Mouse (Mus musculus) neural tube, embryonic 13.5 days (tissue): ENCODE measurements around the gene Gpr62. TPM values are rescaled to one million over a fixed set of nuclear protein-coding genes. Genes with fewer than 3 reads are reported as not detected.

Experiments used
- ATAC-seq: fragments of 200-750 bp; cut with Nextera tagmentation; 2 replicates; pipeline ENCODE4 v1.8.0; 2017; ENCODE audit warnings: low read depth, mild to moderate bottlenecking, moderate TSS enrichment, moderate library complexity
- H3K27ac ChIP-seq: fragments of 300-500 bp; sonication (generic); replicated peaks from 2 replicates; pipeline ENCODE4 v1.5.1; 2015; ENCODE audit warnings: moderate library complexity, mild to moderate bottlenecking, inconsistent platforms
- H3K27me3 ChIP-seq: fragments of 300-500 bp; sonication (generic); 2 replicates; pipeline ENCODE4 v1.6.1; 2015; ENCODE audit warnings: mild to moderate bottlenecking, inconsistent platforms
- H3K36me3 ChIP-seq: fragments of 300-500 bp; sonication (generic); 2 replicates; pipeline ENCODE4 v1.6.1; 2015; ENCODE audit warnings: mild to moderate bottlenecking, inconsistent platforms
- H3K4me1 ChIP-seq: fragments of 300-500 bp; sonication (generic); replicated peaks from 2 replicates; pipeline ENCODE4 v1.6.1; 2015; ENCODE audit warnings: inconsistent platforms
- H3K4me2 ChIP-seq: fragments of 300-500 bp; sonication (generic); 2 replicates; pipeline ENCODE4 v1.6.1; 2015; ENCODE audit warnings: inconsistent platforms, mild to moderate bottlenecking, moderate library complexity
- H3K4me3 ChIP-seq: fragments of 300-500 bp; sonication (generic); 2 replicates; pipeline ENCODE4 v1.5.1; 2015; ENCODE audit warnings: mild to moderate bottlenecking, inconsistent platforms
- H3K9ac ChIP-seq: fragments of 300-500 bp; sonication (generic); 2 replicates; pipeline ENCODE4 v1.6.1; 2015; ENCODE audit warnings: moderate library complexity, mild to moderate bottlenecking, inconsistent platforms
- H3K9me3 ChIP-seq: fragments of 300-500 bp; sonication (generic); 2 replicates; pipeline ENCODE4 v1.6.1; 2016; ENCODE audit warnings: inconsistent platforms
- WGBS: fragments of 180-500 bp; shearing (Covaris S2); methylation state at CpG from one replicate; pipeline ENCODE4 v1.1.7; 2015; 5-methylcytosine and 5-hydroxymethylcytosine counted together
- polyA plus RNA-seq: library from polyadenylated mRNA; unstranded; fragments of >200 nt; fragmentation: Nextera tagmentation; extraction: Ambion mirVana; gene quantifications from 2 replicates; pipeline ENCODE4 v1.2.1, GENCODE M21; 2015

Gene Gpr62
- polyA plus RNA-seq, 1 experiment from 2014 or later = 0.73 TPM

DNA sequence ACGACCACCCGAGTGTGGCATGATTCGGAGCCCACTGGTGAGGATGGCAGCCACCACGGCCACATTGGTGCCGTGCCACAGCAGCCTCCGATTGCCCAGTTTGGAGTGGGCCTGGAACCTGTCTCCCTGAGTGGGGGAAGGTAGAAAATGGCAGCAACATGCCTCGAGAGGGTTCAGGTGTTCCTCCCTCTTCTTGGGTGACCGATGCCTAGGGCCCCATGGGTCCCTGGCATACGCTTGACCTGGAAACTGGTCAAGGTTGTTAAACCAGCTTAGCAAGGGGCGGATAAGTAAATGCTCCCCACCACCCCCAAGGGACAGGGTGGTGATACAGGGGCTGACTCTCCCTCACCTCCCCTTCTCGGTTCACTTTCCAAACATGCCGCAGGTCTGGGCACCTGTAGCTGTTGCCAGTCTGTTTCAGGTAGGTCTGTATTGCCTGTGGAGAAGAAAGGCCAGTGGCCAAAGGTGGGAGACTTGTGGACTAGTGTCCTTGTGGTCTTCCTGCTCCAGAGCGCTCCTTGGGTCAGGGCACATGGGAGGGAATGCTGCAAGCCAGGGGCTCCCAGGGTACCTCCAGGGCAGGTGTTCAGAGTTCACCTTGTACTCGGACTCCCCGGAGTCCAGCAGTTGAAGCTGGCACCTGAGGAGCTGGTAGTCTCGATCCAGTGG lies 7.5 kb upstream of the Gpr62 start:
- Histone ChIP-seq H3K9me3 (no peaks in the 10 kb centered on the region), H3K4me2 (no peak overlapping the region), H3K36me3 (no peaks in the 10 kb centered on the region), H3K27ac (no peak overlapping the region), H3K9ac (no peak overlapping the region), H3K27me3 (no peaks in the 10 kb centered on the region), H3K4me3 (no peak overlapping the region), H3K4me1 (peaks cover 37% of the 10 kb centered on the region)
- WGBS = 93% methylated on average over 16 of the region's 16 CpGs
- ATAC-seq = no peak

GRCm38 (mm10) chr9:106472321-106472720 lies 6.6 kb upstream of the Gpr62 start:
- no peaks in the 10 kb centered on the region for H3K36me3 ChIP-seq
- no peak overlapping the region for H3K4me2 ChIP-seq
- no peaks in the 10 kb centered on the region for H3K9me3 ChIP-seq
- no peaks in the 10 kb centered on the region for H3K27me3 ChIP-seq
- 69% methylated on average over 4 of the region's 4 CpGs for WGBS
- no peak overlapping the region for H3K9ac ChIP-seq
- ATAC-seq = no peak
- H3K27ac ChIP-seq = no peak overlapping the region
- no peak overlapping the region for H3K4me3 ChIP-seq
- H3K4me1 ChIP-seq = peaks cover 28% of the 10 kb centered on the region

DNA sequence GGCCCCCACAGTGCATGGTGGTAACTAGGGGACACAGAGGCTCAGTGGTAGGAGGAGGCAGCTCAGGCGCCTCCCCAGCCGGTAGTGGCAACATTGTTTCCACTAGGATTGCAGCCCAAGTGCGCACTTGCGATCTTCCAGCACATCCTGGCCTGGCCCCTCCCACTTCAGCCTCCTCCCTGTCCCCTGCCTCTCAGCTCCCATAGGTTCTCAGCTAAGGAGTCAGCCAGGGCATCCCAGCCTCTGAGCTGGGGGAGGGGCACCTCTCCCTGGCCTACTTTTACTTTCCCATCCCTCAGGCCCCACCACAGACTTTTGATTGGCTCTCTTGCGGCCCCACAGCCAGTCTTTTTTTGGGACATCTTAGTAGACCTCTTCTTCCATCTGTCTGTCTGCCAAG lies 6.2 kb upstream of the Gpr62 start:
- no peaks in the 10 kb centered on the region for H3K27me3 ChIP-seq

GRCm38 (mm10) chr9:106470991-106471750 lies 5.4 kb upstream of the Gpr62 start:
- no peak overlapping the region for H3K4me3 ChIP-seq
- no peak overlapping the region for H3K27ac ChIP-seq
- 72% methylated on average over 14 of the region's 14 CpGs for WGBS
- no peak overlapping the region for H3K4me2 ChIP-seq
- H3K9ac ChIP-seq = 0 out of 2 replicates have a peak overlapping the region, but pooled peaks have one; percentile 17
- no peaks in the 10 kb centered on the region for H3K36me3 ChIP-seq
- peaks cover 22% of the 10 kb centered on the region for H3K4me1 ChIP-seq
- ATAC-seq = no peak
- no peaks in the 10 kb centered on the region for H3K27me3 ChIP-seq
- H3K9me3 ChIP-seq = no peaks in the 10 kb centered on the region

More for the DNA sequence above, 6.2 kb upstream of the Gpr62 start:
- Histone ChIP-seq H3K4me1 (peaks cover 28% of the 10 kb centered on the region), H3K9ac (no peak overlapping the region), H3K36me3 (no peaks in the 10 kb centered on the region), H3K4me3 (no peak overlapping the region), H3K4me2 (no peak overlapping the region), H3K9me3 (no peaks in the 10 kb centered on the region), H3K27ac (no peak overlapping the region)
- 12% methylated on average over 5 of the region's 5 CpGs for WGBS
- ATAC-seq = no peak

GRCm38 (mm10) chr9:106469776-106470175 lies 4.0 kb upstream of the Gpr62 start:
- WGBS = 71% methylated on average over 9 of the region's 9 CpGs
- no peaks in the 10 kb centered on the region for H3K9me3 ChIP-seq
- ATAC-seq = no peak

DNA sequence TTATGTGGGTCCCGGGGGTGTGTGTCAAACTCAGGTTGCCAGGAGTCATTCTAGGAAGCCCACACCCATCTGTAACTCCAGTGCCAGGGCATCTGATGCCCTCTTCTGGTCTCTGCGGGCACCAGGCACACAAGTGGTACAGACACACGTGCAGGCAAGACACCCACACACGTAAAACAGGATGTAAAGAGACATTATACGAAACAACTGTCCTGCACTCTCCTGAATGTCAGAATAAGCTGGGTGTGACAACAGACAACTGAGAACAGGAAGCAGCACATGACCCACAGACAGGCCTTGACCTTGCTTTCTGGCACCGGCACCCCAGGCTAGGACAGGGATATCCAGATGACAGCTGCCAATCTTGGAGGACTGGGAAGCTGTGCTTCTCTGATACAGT lies 3.6 kb upstream of the Gpr62 start:
- no peak overlapping the region for H3K9ac ChIP-seq
- no peaks in the 10 kb centered on the region for H3K27me3 ChIP-seq
- 0 out of 2 replicates have a peak, but pooled peaks cover 2% of the 10 kb centered on the region for H3K36me3 ChIP-seq
- no peak overlapping the region for H3K27ac ChIP-seq
- H3K9me3 ChIP-seq = no peaks in the 10 kb centered on the region
- H3K4me1 ChIP-seq = peaks cover 31% of the 10 kb centered on the region
- H3K4me2 ChIP-seq = no peak overlapping the region
- no peak overlapping the region for H3K4me3 ChIP-seq
- no peak for ATAC-seq
- WGBS = 74% methylated on average over 6 of the region's 6 CpGs

More at GRCm38 (mm10) chr9:106469776-106470175, 4.0 kb upstream of the Gpr62 start:
- no peaks in the 10 kb centered on the region for H3K27me3 ChIP-seq
- no peak overlapping the region for H3K4me3 ChIP-seq
- H3K27ac ChIP-seq = no peak overlapping the region
- H3K4me2 ChIP-seq = no peak overlapping the region
- H3K36me3 ChIP-seq = no peaks in the 10 kb centered on the region
- H3K4me1 ChIP-seq = peaks cover 31% of the 10 kb centered on the region
- H3K9ac ChIP-seq = no peak overlapping the region

DNA sequence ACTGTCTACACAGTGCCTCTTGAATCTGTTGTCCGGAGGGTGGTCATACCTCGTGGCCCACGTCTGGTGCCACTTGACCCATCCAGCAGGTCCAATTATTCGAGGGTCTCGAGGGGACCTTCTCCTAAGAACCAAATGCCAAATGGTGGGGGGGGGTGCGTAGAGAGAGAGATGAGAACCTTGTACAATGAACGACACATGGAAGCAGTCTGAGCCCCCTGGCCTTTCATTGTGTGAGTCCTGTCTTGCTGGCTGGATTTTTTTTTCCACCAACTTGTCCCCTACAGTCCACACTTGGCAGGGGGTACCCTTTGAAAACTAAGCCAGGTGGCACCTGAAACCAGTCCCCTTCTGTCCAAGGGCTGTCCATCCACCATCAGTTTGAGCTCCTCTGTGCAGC lies 2.0 kb upstream of the Gpr62 start:
- no peak overlapping the region for H3K9ac ChIP-seq
- no peak overlapping the region for H3K4me3 ChIP-seq
- 84% methylated on average over 7 of the region's 7 CpGs for WGBS
- H3K27ac ChIP-seq = no peak overlapping the region
- H3K27me3 ChIP-seq = 0 out of 2 replicates have a peak, but pooled peaks cover 6% of the 10 kb centered on the region
- peaks cover 15% of the 10 kb centered on the region for H3K36me3 ChIP-seq
- ATAC-seq = no peak
- no peak overlapping the region for H3K4me2 ChIP-seq
- H3K4me1 ChIP-seq = peaks cover 35% of the 10 kb centered on the region
- no peaks in the 10 kb centered on the region for H3K9me3 ChIP-seq

- 88% methylated on average over 6 of the region's 6 CpGs for whole genome bisulfite sequencing
- H3K9ac ChIP-seq = no peak overlapping the region
- H3K36me3 ChIP-seq = peaks cover 25% of the 10 kb centered on the region
- no peak for ATAC-seq
- no peaks in the 10 kb centered on the region for H3K9me3 ChIP-seq
- no peak overlapping the region for H3K27ac ChIP-seq
- H3K4me2 ChIP-seq = no peak overlapping the region
- H3K4me3 ChIP-seq = no peak overlapping the region
- 0 out of 2 replicates have a peak, but pooled peaks cover 6% of the 10 kb centered on the region for H3K27me3 ChIP-seq
- peaks cover 30% of the 10 kb centered on the region for H3K4me1 ChIP-seq
These were observed 983 bp upstream of the Gpr62 start for GRCm38 (mm10) chr9:106466721-106467120.

DNA sequence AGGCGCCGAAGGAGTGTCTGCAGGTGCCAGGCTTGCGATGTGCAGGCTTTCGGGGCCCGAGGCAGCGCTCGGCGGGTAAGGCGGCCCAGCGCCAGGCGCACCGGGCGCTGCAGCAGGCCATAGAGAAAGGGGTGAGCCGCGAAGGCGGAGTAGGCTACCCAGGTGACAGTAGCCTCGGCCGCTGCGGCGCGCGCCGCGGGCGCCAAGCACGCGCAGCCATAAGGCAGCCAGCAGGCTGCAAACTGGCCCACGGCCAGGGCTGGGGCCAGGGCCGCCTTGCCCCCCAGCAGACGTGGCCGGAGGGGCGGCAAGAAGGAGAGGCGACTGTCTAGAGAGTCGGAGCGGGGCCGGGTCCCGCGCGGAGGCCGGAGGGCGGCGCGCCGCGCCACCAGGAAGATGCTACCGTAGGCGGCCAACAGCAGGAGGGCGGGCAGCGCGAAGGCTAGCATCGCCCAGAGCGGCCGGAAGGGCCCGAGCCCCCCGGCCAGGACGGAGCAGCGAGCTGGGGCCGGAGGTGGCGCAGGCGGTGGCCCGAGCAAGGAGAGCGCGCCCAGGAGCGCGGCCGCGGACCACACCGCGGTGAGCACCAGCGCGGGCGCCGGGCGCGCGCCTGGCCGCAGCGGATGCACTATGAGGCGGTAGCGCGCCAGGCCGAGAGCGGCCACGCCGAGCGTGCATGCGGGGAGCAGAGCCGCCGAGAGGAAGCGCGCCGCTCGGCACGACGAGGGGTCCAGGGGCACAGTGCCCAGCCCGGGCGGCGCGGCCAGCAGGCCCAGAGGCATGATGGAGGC lies 792 bp downstream of the Gpr62 start:
- WGBS = 1% methylated on average over 98 of the region's 99 CpGs
- peaks cover 42% of the 10 kb centered on the region for H3K36me3 ChIP-seq

GRCm38 (mm10) chr9:106463122-106464063 lies 2.3 kb downstream of the Gpr62 start:
- 0 out of 2 replicates have a peak overlapping the region, but pooled peaks have one; percentile 82 for H3K9ac ChIP-seq
- no peak overlapping the region for H3K4me3 ChIP-seq
- ATAC-seq = no peak
- no peaks in the 10 kb centered on the region for H3K9me3 ChIP-seq
- no peak overlapping the region; the same call in 1 of the 2 replicates for H3K27ac ChIP-seq
- H3K4me1 ChIP-seq = peaks cover 50% of the 10 kb centered on the region
- H3K27me3 ChIP-seq = 0 out of 2 replicates have a peak, but pooled peaks cover 6% of the 10 kb centered on the region
- WGBS = 81% methylated on average over 21 of the region's 21 CpGs
- H3K36me3 ChIP-seq = peaks cover 53% of the 10 kb centered on the region
- H3K4me2 ChIP-seq = no peak overlapping the region

More for the DNA sequence above, 792 bp downstream of the Gpr62 start:
- H3K27ac ChIP-seq = peak overlapping the region; percentile 90
- H3K9me3 ChIP-seq = no peaks in the 10 kb centered on the region
- peak overlapping the region; percentile 82 for H3K9ac ChIP-seq
- peak overlapping the region; percentile 51 for H3K4me3 ChIP-seq
- ATAC-seq = peak; percentile 80
- peak overlapping the region; percentile 89 for H3K4me2 ChIP-seq
- peaks cover 35% of the 10 kb centered on the region for H3K4me1 ChIP-seq
- 0 out of 2 replicates have a peak, but pooled peaks cover 6% of the 10 kb centered on the region for H3K27me3 ChIP-seq

DNA sequence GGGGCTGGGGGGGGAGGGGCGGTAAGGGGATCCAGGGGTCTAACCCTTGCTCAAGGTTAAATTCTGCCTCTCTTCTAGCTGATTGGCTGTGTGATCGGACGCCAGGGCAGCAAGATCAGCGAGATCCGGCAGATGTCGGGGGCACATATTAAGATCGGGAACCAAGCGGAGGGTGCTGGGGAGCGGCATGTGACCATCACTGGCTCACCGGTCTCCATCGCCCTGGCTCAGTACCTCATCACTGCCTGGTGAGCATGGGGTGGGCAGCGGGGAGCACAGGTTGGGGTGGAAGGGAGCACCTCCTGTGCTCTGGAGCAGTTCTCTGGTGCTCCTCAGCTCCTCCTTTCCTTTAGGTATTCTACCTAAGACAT lies 3.3 kb downstream of the Gpr62 start:
- WGBS = 92% methylated on average over 12 of the region's 12 CpGs
- ATAC-seq = no peak
- 0 out of 2 replicates have a peak, but pooled peaks cover 6% of the 10 kb centered on the region for H3K27me3 ChIP-seq
- peaks cover 59% of the 10 kb centered on the region for H3K36me3 ChIP-seq
- H3K27ac ChIP-seq = no peak overlapping the region
- peaks cover 59% of the 10 kb centered on the region for H3K4me1 ChIP-seq
- H3K9ac ChIP-seq = no peak overlapping the region
- H3K9me3 ChIP-seq = no peaks in the 10 kb centered on the region
- H3K4me2 ChIP-seq = no peak overlapping the region
- no peak overlapping the region for H3K4me3 ChIP-seq
